Mouse (Mus musculus): Measurements from ENCODE around the gene Gm10322.

GRCm38 (mm10) chr10:59628641-59629505, 13.0 kb downstream of the Gm10322 start:
- TF ChIP-seq NELFE (IDR thresholded peaks at IDR 0.05; ENCODE audit: low read depth, low read length) (no peak), CTCF (conservative IDR thresholded peaks at IDR 0.05 in 1 of 2, IDR thresholded peaks at IDR 0.05 in 1 of 2; ENCODE audit: low read depth in 2 of 2, low read length in 2 of 2) (no peak), POLR2A (IDR thresholded peaks at IDR 0.05; ENCODE audit: low read depth, low read length) (no peak), MAX (IDR thresholded peaks at IDR 0.05; ENCODE audit: low read length) (no peak), RAD21 (IDR thresholded peaks at IDR 0.05; ENCODE audit: low read depth, low read length) (no peak), CHD1 (IDR thresholded peaks at IDR 0.05; ENCODE audit: low read depth, low read length) (no peak), ELF1 (IDR thresholded peaks at IDR 0.05; ENCODE audit: low read depth, low read length) (no peak), POLR2AphosphoS2 (IDR thresholded peaks at IDR 0.05; ENCODE audit: low read depth, low read length) (no peak), TBP (conservative IDR thresholded peaks at IDR 0.05; ENCODE audit: low read depth, low read length) (no peak)
